Mouse (Mus musculus): Measurements from ENCODE around the gene Xxylt1. TPM values are rescaled to one million over a fixed set of nuclear protein-coding genes. Genes with fewer than 3 reads are reported as not detected.

Xxylt1 gene
- polyA plus RNA-seq, 1 experiment from 2014 or later: 14.3 TPM

- Histone ChIP-seq H3K9ac (ENCODE audit: low read depth, low read length) (no peak overlapping the region), H3K4me2 (replicated peaks; ENCODE audit: low read depth) (no peak overlapping the region), H3K36me3 (ENCODE audit: control insufficient read depth, insufficient read depth) (no peaks in the 10 kb centered on the region; the same call in 1 of the 2 replicates), H3K4me1 (replicated peaks; ENCODE audit: control insufficient read depth, insufficient read depth, low read length) (no peaks in the 10 kb centered on the region), H3K27me3 (replicated peaks; ENCODE audit: control insufficient read depth, insufficient read depth, low read length) (no peaks in the 10 kb centered on the region), H3K9me3 (ENCODE audit: control insufficient read depth) (no peaks in the 10 kb centered on the region), H3K27ac (ENCODE audit: low read depth, low read length) (no peak overlapping the region), H3K4me3 (ENCODE audit: low read depth, low read length) (no peak overlapping the region)
- no peak for ATAC-seq
- 96% methylated on average over 3 of the region's 3 CpGs for WGBS
- TF ChIP-seq CTCF (IDR thresholded peaks at IDR 0.05; ENCODE audit: low read depth): no peak
Observed at GRCm38 (mm10) chr16:31060226-31060625, 21.0 kb downstream of the Xxylt1 start.

GRCm38 (mm10) chr16:31059730-31060129 is 21.5 kb downstream of the Xxylt1 start:
- Histone ChIP-seq H3K4me2 (replicated peaks; ENCODE audit: low read depth) (no peak overlapping the region), H3K4me3 (ENCODE audit: low read depth, low read length) (no peak overlapping the region), H3K9me3 (ENCODE audit: control insufficient read depth) (no peaks in the 10 kb centered on the region), H3K36me3 (ENCODE audit: control insufficient read depth, insufficient read depth) (no peaks in the 10 kb centered on the region; the same call in 1 of the 2 replicates), H3K9ac (ENCODE audit: low read depth, low read length) (no peak overlapping the region), H3K27ac (ENCODE audit: low read depth, low read length) (no peak overlapping the region), H3K4me1 (replicated peaks; ENCODE audit: control insufficient read depth, insufficient read depth, low read length) (no peaks in the 10 kb centered on the region), H3K27me3 (replicated peaks; ENCODE audit: control insufficient read depth, insufficient read depth, low read length) (no peaks in the 10 kb centered on the region)
- 90% methylated on average over 4 of the region's 4 CpGs for WGBS
- TF ChIP-seq CTCF (IDR thresholded peaks at IDR 0.05; ENCODE audit: low read depth): no peak
- no peak for ATAC-seq

- no peak for TF ChIP-seq CTCF (IDR thresholded peaks at IDR 0.05; ENCODE audit: low read depth)
- 49% methylated on average over 6 of the region's 6 CpGs for WGBS
- no peaks in the 10 kb centered on the region for H3K9me3 ChIP-seq (ENCODE audit: control insufficient read depth)
- no peak overlapping the region for H3K9ac ChIP-seq (ENCODE audit: low read depth, low read length)
- H3K4me3 ChIP-seq (ENCODE audit: low read depth, low read length): no peak overlapping the region
- H3K4me2 ChIP-seq (replicated peaks; ENCODE audit: low read depth): no peak overlapping the region
- 0 out of 2 replicates have a peak overlapping the region, but pooled peaks have one; percentile 41 for H3K27ac ChIP-seq (ENCODE audit: low read depth, low read length)
- no peak for ATAC-seq
- peaks cover 4% of the 10 kb centered on the region; the same call in 1 of the 2 replicates for H3K36me3 ChIP-seq (ENCODE audit: control insufficient read depth, insufficient read depth)
- 0 out of 2 replicates have a peak, but pooled peaks cover 4% of the 10 kb centered on the region for H3K4me1 ChIP-seq (replicated peaks; ENCODE audit: control insufficient read depth, insufficient read depth, low read length)
- H3K27me3 ChIP-seq (replicated peaks; ENCODE audit: control insufficient read depth, insufficient read depth, low read length): no peaks in the 10 kb centered on the region
Observed at GRCm38 (mm10) chr16:31052812-31053211, 28.4 kb downstream of the Xxylt1 start.

GRCm38 (mm10) chr16:31052177-31052726 is 29.0 kb downstream of the Xxylt1 start:
- Histone ChIP-seq H3K9me3 (ENCODE audit: control insufficient read depth) (no peaks in the 10 kb centered on the region), H3K4me2 (replicated peaks; ENCODE audit: low read depth) (no peak overlapping the region), H3K36me3 (ENCODE audit: control insufficient read depth, insufficient read depth) (peaks cover 4% of the 10 kb centered on the region; the same call in 1 of the 2 replicates), H3K9ac (ENCODE audit: low read depth, low read length) (no peak overlapping the region), H3K4me3 (ENCODE audit: low read depth, low read length) (no peak overlapping the region), H3K27me3 (replicated peaks; ENCODE audit: control insufficient read depth, insufficient read depth, low read length) (no peaks in the 10 kb centered on the region), H3K27ac (ENCODE audit: low read depth, low read length) (no peak overlapping the region), H3K4me1 (replicated peaks; ENCODE audit: control insufficient read depth, insufficient read depth, low read length) (0 out of 2 replicates have a peak, but pooled peaks cover 4% of the 10 kb centered on the region)
- 73% methylated on average over 7 of the region's 7 CpGs for WGBS
- peak; percentile 5; the same call in 1 of the 2 replicates for ATAC-seq
- TF ChIP-seq CTCF (IDR thresholded peaks at IDR 0.05; ENCODE audit: low read depth): no peak

GRCm38 (mm10) chr16:31050701-31051100 is 30.5 kb downstream of the Xxylt1 start:
- Histone ChIP-seq H3K27me3 (replicated peaks; ENCODE audit: control insufficient read depth, insufficient read depth, low read length) (no peaks in the 10 kb centered on the region), H3K36me3 (ENCODE audit: control insufficient read depth, insufficient read depth) (peaks cover 4% of the 10 kb centered on the region; the same call in 1 of the 2 replicates), H3K9me3 (ENCODE audit: control insufficient read depth) (no peaks in the 10 kb centered on the region), H3K4me1 (replicated peaks; ENCODE audit: control insufficient read depth, insufficient read depth, low read length) (0 out of 2 replicates have a peak, but pooled peaks cover 4% of the 10 kb centered on the region), H3K27ac (ENCODE audit: low read depth, low read length) (no peak overlapping the region), H3K4me3 (ENCODE audit: low read depth, low read length) (no peak overlapping the region), H3K4me2 (replicated peaks; ENCODE audit: low read depth) (no peak overlapping the region), H3K9ac (ENCODE audit: low read depth, low read length) (no peak overlapping the region)
- 60% methylated on average over 7 of the region's 7 CpGs for WGBS
- peak; percentile 59 for ATAC-seq
- no peak for TF ChIP-seq CTCF (IDR thresholded peaks at IDR 0.05; ENCODE audit: low read depth)

DNA sequence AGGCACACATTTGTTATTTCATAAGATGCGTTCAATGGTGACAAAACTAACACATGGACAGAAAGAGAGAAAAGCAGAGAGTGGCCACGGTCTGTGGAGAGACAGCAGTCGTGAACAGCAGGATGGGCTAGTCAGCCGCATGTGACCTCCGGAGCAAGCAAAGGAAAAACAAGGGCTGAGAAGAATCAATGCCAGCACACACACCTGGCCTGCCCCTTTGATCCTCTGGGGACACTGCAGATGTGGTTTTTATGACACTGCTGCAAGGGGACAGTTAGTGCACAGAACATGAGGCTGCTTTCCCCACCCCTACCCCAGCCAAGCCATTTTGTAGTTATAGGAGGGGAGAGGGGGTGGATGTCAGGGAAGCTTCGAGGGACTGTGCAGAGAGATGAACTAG is 33.0 kb downstream of the Xxylt1 start:
- Histone ChIP-seq H3K27ac (ENCODE audit: low read depth, low read length) (no peak overlapping the region), H3K4me3 (ENCODE audit: low read depth, low read length) (no peak overlapping the region), H3K9me3 (ENCODE audit: control insufficient read depth) (no peaks in the 10 kb centered on the region), H3K27me3 (replicated peaks; ENCODE audit: control insufficient read depth, insufficient read depth, low read length) (no peaks in the 10 kb centered on the region), H3K36me3 (ENCODE audit: control insufficient read depth, insufficient read depth) (peaks cover 4% of the 10 kb centered on the region; the same call in 1 of the 2 replicates), H3K9ac (ENCODE audit: low read depth, low read length) (no peak overlapping the region), H3K4me2 (replicated peaks; ENCODE audit: low read depth) (no peak overlapping the region), H3K4me1 (replicated peaks; ENCODE audit: control insufficient read depth, insufficient read depth, low read length) (0 out of 2 replicates have a peak, but pooled peaks cover 4% of the 10 kb centered on the region)
- no peak for ATAC-seq
- 81% methylated on average over 6 of the region's 6 CpGs for WGBS
- no peak for TF ChIP-seq CTCF (IDR thresholded peaks at IDR 0.05; ENCODE audit: low read depth)

Data from intestine, postnatal 0 days (tissue).